Mouse (Mus musculus): Measurements from ENCODE around the gene Gm10197. TPM values are rescaled to one million over a fixed set of nuclear protein-coding genes. Genes with fewer than 3 reads are reported as not detected.

Gm10197 gene
- polyA plus RNA-seq, 1 experiment from 2014 or later = 4.8 TPM

- Histone ChIP-seq H3K4me1 (ENCODE audit: insufficient read depth) (peaks cover 12% of the 10 kb centered on the region), H3K9ac (no peak overlapping the region), H3K9me3 (ENCODE audit: low read depth, low read length) (no peaks in the 10 kb centered on the region), H3K4me3 (ENCODE audit: low read depth, low read length) (no peak overlapping the region), H3K36me3 (ENCODE audit: insufficient read depth) (no peaks in the 10 kb centered on the region), H3K27ac (ENCODE audit: low read depth) (peak overlapping the region; percentile 78), H3K4me2 (no peak overlapping the region), H3K27me3 (ENCODE audit: insufficient read depth, low read length) (no peaks in the 10 kb centered on the region)
- ATAC-seq (ENCODE audit: insufficient read depth) = peak; percentile 39; the same call in 1 of the 2 replicates
- no peak for TF ChIP-seq CTCF (IDR thresholded peaks at IDR 0.05; ENCODE audit: low read depth)
- DNase-seq = peak; percentile 60
- WGBS = 17% methylated on average over 6 of the region's 6 CpGs
Measured at GRCm38 (mm10) chr19:53412149-53412848, 40.7 kb upstream of the Gm10197 start.

DNA sequence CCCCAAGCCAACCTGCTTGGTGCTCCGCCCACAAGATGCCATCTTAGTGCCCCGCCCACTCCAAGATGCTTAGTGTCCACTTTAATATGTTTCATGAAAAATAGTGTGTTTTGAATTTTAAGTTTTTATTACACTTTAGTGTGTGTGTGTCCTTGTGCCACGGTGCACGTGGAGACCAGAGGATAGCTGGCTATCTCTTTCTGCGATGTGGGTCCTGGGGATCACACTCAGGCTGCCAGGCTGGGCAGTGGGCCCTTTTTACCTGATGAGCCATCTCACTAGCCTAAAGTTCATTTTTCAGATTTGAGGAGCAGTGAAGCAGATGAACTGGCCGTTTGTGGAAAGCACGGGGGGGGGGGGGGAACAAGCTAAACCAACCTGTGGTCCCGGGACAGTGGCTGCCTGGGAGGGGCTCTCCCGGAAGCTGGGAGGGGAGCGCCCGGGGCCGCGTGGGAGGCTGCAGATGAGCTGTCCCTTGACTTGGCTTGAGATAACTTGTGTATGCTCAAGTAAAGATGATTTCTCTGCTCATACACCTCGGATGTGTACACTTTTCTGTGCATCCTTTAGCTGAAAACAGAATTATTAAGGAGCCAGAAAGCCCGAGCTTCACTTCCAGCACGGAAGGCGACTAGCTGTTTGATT lies 38.2 kb upstream of the Gm10197 start:
- Histone ChIP-seq H3K36me3 (ENCODE audit: insufficient read depth) (no peaks in the 10 kb centered on the region), H3K27me3 (ENCODE audit: insufficient read depth, low read length) (no peaks in the 10 kb centered on the region), H3K9me3 (ENCODE audit: low read depth, low read length) (no peaks in the 10 kb centered on the region), H3K4me1 (ENCODE audit: insufficient read depth) (peaks cover 12% of the 10 kb centered on the region), H3K9ac (no peak overlapping the region), H3K4me2 (peak overlapping the region; percentile 29; the same call in 1 of the 2 replicates), H3K4me3 (ENCODE audit: low read depth, low read length) (no peak overlapping the region), H3K27ac (ENCODE audit: low read depth) (no peak overlapping the region)
- DNase-seq (no peak), ATAC-seq (ENCODE audit: insufficient read depth) (no peak)
- 45% methylated on average over 17 of the region's 17 CpGs for WGBS
- TF ChIP-seq CTCF (IDR thresholded peaks at IDR 0.05; ENCODE audit: low read depth) = no peak

DNA sequence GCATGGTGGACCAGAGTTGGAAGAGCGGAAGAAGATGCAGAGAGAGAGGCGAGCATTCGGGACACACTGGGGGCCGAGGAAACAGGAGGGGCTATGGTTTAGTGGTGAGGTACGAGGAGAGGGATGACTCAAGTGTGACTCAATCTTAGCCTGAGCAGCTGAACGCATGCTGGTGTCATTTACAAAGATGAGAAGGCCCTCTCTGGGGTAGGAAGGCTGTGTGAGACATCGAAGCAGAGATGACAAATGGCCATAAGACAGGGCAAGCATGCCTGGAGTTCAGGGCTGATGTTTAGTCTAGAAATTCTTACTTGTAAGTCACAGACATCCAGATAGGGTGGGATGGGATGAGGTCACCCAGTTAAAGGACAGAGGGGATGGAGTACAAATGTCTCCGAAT lies 36.8 kb upstream of the Gm10197 start:
- ATAC-seq (ENCODE audit: insufficient read depth) = peak; percentile 45; the same call in 1 of the 2 replicates
- TF ChIP-seq CTCF (IDR thresholded peaks at IDR 0.05; ENCODE audit: low read depth) = no peak
- 49% methylated on average over 8 of the region's 8 CpGs for WGBS

GRCm38 (mm10) chr19:53407350-53407749 lies 35.8 kb upstream of the Gm10197 start:
- no peak for TF ChIP-seq CTCF (IDR thresholded peaks at IDR 0.05; ENCODE audit: low read depth)
- Histone ChIP-seq H3K4me1 (ENCODE audit: insufficient read depth) (peaks cover 10% of the 10 kb centered on the region), H3K9me3 (ENCODE audit: low read depth, low read length) (no peaks in the 10 kb centered on the region), H3K4me3 (ENCODE audit: low read depth, low read length) (no peak overlapping the region), H3K36me3 (ENCODE audit: insufficient read depth) (no peaks in the 10 kb centered on the region), H3K4me2 (no peak overlapping the region), H3K27ac (ENCODE audit: low read depth) (no peak overlapping the region), H3K27me3 (ENCODE audit: insufficient read depth, low read length) (no peaks in the 10 kb centered on the region), H3K9ac (no peak overlapping the region)
- WGBS = 52% methylated on average over 2 of the region's 2 CpGs
- ATAC-seq (ENCODE audit: insufficient read depth) = no peak
- DNase-seq = no peak

More for the DNA sequence above, 36.8 kb upstream of the Gm10197 start:
- Histone ChIP-seq H3K27me3 (ENCODE audit: insufficient read depth, low read length) (no peaks in the 10 kb centered on the region), H3K9ac (no peak overlapping the region), H3K4me1 (ENCODE audit: insufficient read depth) (peaks cover 12% of the 10 kb centered on the region), H3K27ac (ENCODE audit: low read depth) (no peak overlapping the region), H3K9me3 (ENCODE audit: low read depth, low read length) (no peaks in the 10 kb centered on the region), H3K4me2 (no peak overlapping the region), H3K4me3 (ENCODE audit: low read depth, low read length) (no peak overlapping the region), H3K36me3 (ENCODE audit: insufficient read depth) (no peaks in the 10 kb centered on the region)
- DNase-seq = no peak

DNA sequence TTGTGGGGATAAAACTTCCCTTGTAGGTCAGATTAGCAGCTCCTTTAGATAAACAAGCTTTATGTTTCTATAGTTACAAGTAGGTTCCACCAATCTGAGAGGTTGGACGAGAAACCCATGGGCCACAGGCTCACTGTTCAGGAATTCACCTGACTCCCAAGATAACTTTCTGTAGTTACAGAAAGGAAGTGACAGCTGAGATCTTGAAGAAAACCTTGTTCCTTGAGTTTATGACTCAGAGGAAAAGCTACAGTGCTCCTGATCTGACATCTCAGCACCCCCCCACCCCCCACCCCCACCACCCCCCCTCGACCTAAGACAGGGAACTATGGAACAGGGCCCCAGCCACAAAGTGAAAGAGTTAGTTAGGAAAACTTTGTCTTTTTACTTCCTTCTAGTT lies 34.2 kb upstream of the Gm10197 start:
- WGBS = 42% methylated on average over 2 of the region's 2 CpGs
- H3K4me2 ChIP-seq = no peak overlapping the region
- no peak for TF ChIP-seq CTCF (IDR thresholded peaks at IDR 0.05; ENCODE audit: low read depth)

GRCm38 (mm10) chr19:53404837-53405356 lies 33.3 kb upstream of the Gm10197 start:
- ATAC-seq (ENCODE audit: insufficient read depth) (no peak), DNase-seq (no peak)
- 77% methylated on average over 18 of the region's 18 CpGs for WGBS
- H3K4me1 ChIP-seq (ENCODE audit: insufficient read depth) = no peaks in the 10 kb centered on the region
- H3K9me3 ChIP-seq (ENCODE audit: low read depth, low read length) = no peaks in the 10 kb centered on the region
- TF ChIP-seq CTCF (IDR thresholded peaks at IDR 0.05; ENCODE audit: low read depth) = no peak
- no peak overlapping the region for H3K27ac ChIP-seq (ENCODE audit: low read depth)
- no peak overlapping the region for H3K9ac ChIP-seq
- no peaks in the 10 kb centered on the region for H3K36me3 ChIP-seq (ENCODE audit: insufficient read depth)
- no peaks in the 10 kb centered on the region for H3K27me3 ChIP-seq (ENCODE audit: insufficient read depth, low read length)
- H3K4me3 ChIP-seq (ENCODE audit: low read depth, low read length) = no peak overlapping the region
- no peak overlapping the region for H3K4me2 ChIP-seq

More for the DNA sequence above, 34.2 kb upstream of the Gm10197 start:
- ATAC-seq (ENCODE audit: insufficient read depth) (no peak), DNase-seq (no peak)
- H3K9me3 ChIP-seq (ENCODE audit: low read depth, low read length) = no peaks in the 10 kb centered on the region
- no peak overlapping the region for H3K4me3 ChIP-seq (ENCODE audit: low read depth, low read length)
- H3K27ac ChIP-seq (ENCODE audit: low read depth) = no peak overlapping the region
- H3K36me3 ChIP-seq (ENCODE audit: insufficient read depth) = no peaks in the 10 kb centered on the region
- no peak overlapping the region for H3K9ac ChIP-seq
- no peaks in the 10 kb centered on the region for H3K4me1 ChIP-seq (ENCODE audit: insufficient read depth)
- H3K27me3 ChIP-seq (ENCODE audit: insufficient read depth, low read length) = no peaks in the 10 kb centered on the region

DNA sequence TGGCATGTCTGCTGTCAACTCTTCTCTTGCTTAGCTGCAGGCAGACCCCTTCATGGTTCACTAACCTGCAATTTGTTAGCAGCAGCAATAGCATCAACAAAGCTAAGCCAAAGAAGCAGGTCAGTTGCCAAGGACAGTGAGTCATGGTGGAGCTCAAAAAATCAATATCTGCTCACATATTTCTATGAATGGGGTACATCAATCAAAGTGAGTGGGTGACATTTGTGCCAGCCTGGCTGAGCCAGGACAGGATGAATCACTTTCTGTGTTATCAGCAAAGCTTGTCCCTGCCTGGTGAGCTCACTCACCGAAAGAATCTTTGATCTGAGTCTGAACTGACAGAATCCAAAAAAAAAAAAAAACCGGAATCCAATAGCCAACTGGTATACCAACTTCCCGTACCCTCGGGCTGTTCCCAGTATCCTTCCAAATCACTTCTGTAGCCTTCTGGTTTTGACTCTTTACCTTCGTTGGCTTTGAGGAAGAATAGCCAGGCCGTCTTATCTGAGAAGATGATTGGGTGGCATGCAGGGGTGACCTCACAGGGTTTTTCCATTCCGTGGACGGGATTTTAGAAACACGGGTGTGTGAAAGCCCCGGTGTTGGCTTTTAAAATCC lies 32.8 kb upstream of the Gm10197 start:
- Histone ChIP-seq H3K36me3 (ENCODE audit: insufficient read depth) (no peaks in the 10 kb centered on the region), H3K4me1 (ENCODE audit: insufficient read depth) (no peaks in the 10 kb centered on the region), H3K9ac (no peak overlapping the region), H3K4me3 (ENCODE audit: low read depth, low read length) (no peak overlapping the region), H3K4me2 (no peak overlapping the region), H3K27ac (ENCODE audit: low read depth) (no peak overlapping the region), H3K9me3 (ENCODE audit: low read depth, low read length) (no peaks in the 10 kb centered on the region), H3K27me3 (ENCODE audit: insufficient read depth, low read length) (no peaks in the 10 kb centered on the region)
- WGBS = 87% methylated on average over 10 of the region's 10 CpGs
- TF ChIP-seq CTCF (IDR thresholded peaks at IDR 0.05; ENCODE audit: low read depth) = no peak
- ATAC-seq (ENCODE audit: insufficient read depth) = no peak
- no peak for DNase-seq

All from lung, embryonic 14.5 days (tissue).